Mouse (Mus musculus): Measurements from ENCODE around the gene Socs2.

GRCm38 (mm10) chr10:95397191-95397835 is 19.7 kb downstream of the Socs2 start:
- no peak for TF ChIP-seq CTCF (IDR thresholded peaks at IDR 0.05; ENCODE audit: low read depth, low read length)
- TF ChIP-seq POLR2A (IDR thresholded peaks at IDR 0.05; ENCODE audit: insufficient read depth, low read length): no peak
- no peak for TF ChIP-seq EP300 (IDR thresholded peaks at IDR 0.05; ENCODE audit: insufficient read depth, low read depth, low read length)

Measured in ES-Bruce4 (cell line).